Mouse (Mus musculus): ENCODE results near the gene Cdv3. TPM values are rescaled to one million over a fixed set of nuclear protein-coding genes. Genes with fewer than 3 reads are reported as not detected.

Gene Cdv3
- 82.9 and 114 TPM in 2 replicates for polyA plus RNA-seq (2014; fragmentation: Nextera tagmentation; extraction: Ambion mirVana)

DNA sequence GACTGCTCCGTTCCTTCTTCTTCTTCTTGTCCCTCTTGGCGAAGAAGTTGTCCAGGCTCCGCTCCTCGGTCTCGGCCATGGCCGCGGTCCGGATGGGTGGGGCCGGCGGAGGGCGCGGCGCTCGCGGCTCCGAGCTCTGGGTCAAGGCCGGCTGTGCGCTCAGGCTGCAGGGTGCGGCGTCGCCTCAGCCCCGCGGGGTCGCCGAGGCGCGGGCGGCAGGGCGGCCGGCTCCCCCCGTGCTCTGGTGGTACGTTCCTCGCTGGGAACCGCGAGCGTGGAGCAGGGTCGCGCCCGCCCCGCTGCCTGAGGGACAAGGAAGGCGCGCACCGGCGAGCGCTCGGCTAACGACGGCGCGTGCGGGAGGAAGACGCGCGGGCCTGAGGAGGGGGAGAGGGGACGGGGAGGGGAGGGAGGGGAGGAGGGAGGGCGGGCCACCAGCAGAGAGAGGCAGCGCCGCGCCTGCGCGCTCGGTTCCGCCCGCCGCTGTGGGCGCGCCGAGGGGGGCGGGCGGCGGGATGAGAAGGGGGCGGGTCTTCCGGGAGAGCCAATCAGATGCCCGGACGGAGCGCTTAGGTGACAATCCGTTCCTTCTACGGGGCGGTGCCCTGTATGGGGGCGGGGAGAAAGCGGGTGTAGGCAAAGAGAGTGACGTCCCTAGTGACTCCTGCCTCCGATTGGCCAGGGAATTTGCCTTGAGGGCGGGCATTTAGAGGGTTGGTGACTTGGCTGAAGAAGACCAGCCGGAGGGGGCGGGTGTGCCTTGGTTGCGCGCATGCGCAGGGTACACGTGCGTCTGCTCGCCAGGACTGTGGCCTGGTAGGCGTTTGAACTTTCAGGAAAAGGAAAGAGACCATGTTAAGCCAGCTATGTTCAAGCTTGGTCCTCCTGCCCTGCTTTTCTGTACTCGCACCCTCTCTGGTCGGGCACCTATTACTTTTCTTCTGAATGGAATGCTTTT, at the start of gene Cdv3:
Gene Cdv3 (minus strand): TSS at position 551 of the 958 bp plus-strand sequence.
- H3K27ac ChIP-seq (ENCODE audit: low read depth, low read length) = peak within 1 kb of the TSS; percentile 97
- peak; percentile 98 for ATAC-seq (ENCODE audit: low FRiP score, low TSS enrichment)
- WGBS = under 1% methylated on average over 71 of the region's 95 CpGs

DNA sequence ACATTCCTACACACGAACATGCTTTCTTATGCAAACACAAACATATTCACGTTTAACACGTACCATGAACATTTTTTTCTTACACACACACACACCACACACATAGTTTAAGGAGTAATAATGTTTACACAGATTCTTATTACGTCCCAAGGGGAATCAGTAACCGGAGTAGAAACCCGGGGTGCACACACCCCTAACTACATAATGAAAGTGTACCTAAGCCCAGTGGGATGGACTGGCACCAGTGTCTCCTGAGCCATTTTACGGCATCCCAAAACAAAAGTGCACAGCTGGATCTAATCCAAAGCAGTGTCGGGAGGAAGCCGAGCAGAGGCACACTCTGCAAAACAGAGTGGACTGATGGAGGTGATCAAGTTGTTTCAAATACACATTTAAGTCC, 47.8 kb upstream of the Cdv3 start:
- 31% methylated on average over 9 of the region's 9 CpGs for WGBS
- H3K27me3 ChIP-seq (ENCODE audit: control insufficient read depth, insufficient read depth, low read length) = no peaks in the 10 kb centered on the region
- H3K4me3 ChIP-seq (ENCODE audit: low read length) = no peak overlapping the region
- no peaks in the 10 kb centered on the region for H3K9me3 ChIP-seq (ENCODE audit: control insufficient read depth, low read length)
- H3K36me3 ChIP-seq (ENCODE audit: control insufficient read depth, insufficient read depth, low read length) = no peaks in the 10 kb centered on the region
- no peak for ATAC-seq (ENCODE audit: low FRiP score, low TSS enrichment)
- H3K4me2 ChIP-seq (replicated peaks; ENCODE audit: low read depth, low read length) = no peak overlapping the region
- H3K27ac ChIP-seq (ENCODE audit: low read depth, low read length) = no peak overlapping the region
- H3K4me1 ChIP-seq (ENCODE audit: control insufficient read depth, insufficient read depth, low read length) = no peaks in the 10 kb centered on the region
- H3K9ac ChIP-seq (ENCODE audit: low read depth, low read length) = no peak overlapping the region

More for the DNA sequence above, at the start of gene Cdv3:
- Histone ChIP-seq H3K9ac (ENCODE audit: low read depth, low read length) (peak within 1 kb of the TSS; percentile 97), H3K4me1 (ENCODE audit: control insufficient read depth, insufficient read depth, low read length) (peaks cover 13% of the 10 kb centered on the region; the same call in 1 of the 2 replicates), H3K4me2 (replicated peaks; ENCODE audit: low read depth, low read length) (peak within 1 kb of the TSS; percentile 60), H3K4me3 (ENCODE audit: low read length) (peak within 1 kb of the TSS; percentile 84), H3K9me3 (ENCODE audit: control insufficient read depth, low read length) (no peaks in the 10 kb centered on the region), H3K36me3 (ENCODE audit: control insufficient read depth, insufficient read depth, low read length) (peaks cover 25% of the 10 kb centered on the region; the same call in 1 of the 2 replicates), H3K27me3 (ENCODE audit: control insufficient read depth, insufficient read depth, low read length) (no peaks in the 10 kb centered on the region)

DNA sequence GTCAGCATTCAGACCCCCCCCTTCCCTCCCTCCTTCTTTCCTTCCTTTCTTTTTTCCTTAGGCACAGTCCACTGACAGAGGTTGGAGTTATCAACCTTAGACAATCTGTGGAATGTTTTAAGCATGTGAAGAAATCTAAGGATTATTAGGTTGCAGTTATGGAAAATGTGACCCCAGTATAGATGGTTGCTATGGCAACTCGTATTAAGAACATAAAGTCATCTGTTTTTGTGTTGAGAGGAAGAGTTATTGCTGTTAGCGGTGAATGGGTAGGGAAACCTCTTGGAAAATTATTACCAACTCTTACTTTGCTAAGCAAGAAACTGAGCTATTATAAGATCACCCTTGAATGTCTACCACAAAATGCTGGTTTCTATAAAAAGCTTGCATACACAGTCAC, 43.5 kb upstream of the Cdv3 start:
- 75% methylated on average over 2 of the region's 2 CpGs for WGBS
- Histone ChIP-seq H3K27me3 (ENCODE audit: control insufficient read depth, insufficient read depth, low read length) (no peaks in the 10 kb centered on the region), H3K4me2 (replicated peaks; ENCODE audit: low read depth, low read length) (no peak overlapping the region), H3K27ac (ENCODE audit: low read depth, low read length) (no peak overlapping the region), H3K9me3 (ENCODE audit: control insufficient read depth, low read length) (no peaks in the 10 kb centered on the region), H3K4me1 (ENCODE audit: control insufficient read depth, insufficient read depth, low read length) (no peaks in the 10 kb centered on the region), H3K9ac (ENCODE audit: low read depth, low read length) (no peak overlapping the region), H3K36me3 (ENCODE audit: control insufficient read depth, insufficient read depth, low read length) (no peaks in the 10 kb centered on the region), H3K4me3 (ENCODE audit: low read length) (no peak overlapping the region)
- ATAC-seq (ENCODE audit: low FRiP score, low TSS enrichment) = no peak

DNA sequence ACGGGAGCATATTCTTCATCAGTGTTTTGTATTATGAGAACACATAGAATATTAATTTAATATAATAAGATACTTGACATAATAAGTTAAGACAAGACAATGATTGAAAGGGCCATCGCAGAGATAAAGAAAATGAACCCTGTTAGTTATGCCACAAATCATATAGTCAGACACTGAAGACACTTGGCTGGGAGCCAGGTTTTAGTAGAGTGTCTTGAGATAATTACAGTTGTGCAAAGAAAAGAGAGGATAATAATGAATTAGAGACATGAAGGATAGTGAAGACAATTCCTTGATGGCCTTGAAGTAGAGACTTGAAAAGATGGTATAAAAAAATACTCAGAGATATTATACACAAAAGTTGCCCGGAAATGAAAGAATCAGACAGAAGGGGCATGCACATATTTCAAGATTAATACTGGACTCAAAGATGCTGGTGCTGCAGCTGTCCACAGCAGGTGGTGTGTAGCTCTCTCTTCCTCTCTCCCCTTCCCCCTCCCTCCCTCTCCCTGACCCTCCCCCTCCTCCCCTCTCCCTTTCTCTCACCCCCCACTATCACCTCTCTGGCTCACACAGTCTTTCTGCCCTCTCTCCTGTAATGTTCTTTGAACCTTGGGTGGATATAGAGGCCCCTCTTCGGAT, 42.6 kb upstream of the Cdv3 start:
- WGBS = 63% methylated on average over 4 of the region's 4 CpGs
- no peak overlapping the region for H3K4me2 ChIP-seq (replicated peaks; ENCODE audit: low read depth, low read length)
- no peaks in the 10 kb centered on the region for H3K9me3 ChIP-seq (ENCODE audit: control insufficient read depth, low read length)
- H3K4me3 ChIP-seq (ENCODE audit: low read length) = no peak overlapping the region
- no peak overlapping the region for H3K9ac ChIP-seq (ENCODE audit: low read depth, low read length)
- no peak for ATAC-seq (ENCODE audit: low FRiP score, low TSS enrichment)
- H3K36me3 ChIP-seq (ENCODE audit: control insufficient read depth, insufficient read depth, low read length) = no peaks in the 10 kb centered on the region
- no peaks in the 10 kb centered on the region for H3K4me1 ChIP-seq (ENCODE audit: control insufficient read depth, insufficient read depth, low read length)
- no peaks in the 10 kb centered on the region for H3K27me3 ChIP-seq (ENCODE audit: control insufficient read depth, insufficient read depth, low read length)
- no peak overlapping the region for H3K27ac ChIP-seq (ENCODE audit: low read depth, low read length)

DNA sequence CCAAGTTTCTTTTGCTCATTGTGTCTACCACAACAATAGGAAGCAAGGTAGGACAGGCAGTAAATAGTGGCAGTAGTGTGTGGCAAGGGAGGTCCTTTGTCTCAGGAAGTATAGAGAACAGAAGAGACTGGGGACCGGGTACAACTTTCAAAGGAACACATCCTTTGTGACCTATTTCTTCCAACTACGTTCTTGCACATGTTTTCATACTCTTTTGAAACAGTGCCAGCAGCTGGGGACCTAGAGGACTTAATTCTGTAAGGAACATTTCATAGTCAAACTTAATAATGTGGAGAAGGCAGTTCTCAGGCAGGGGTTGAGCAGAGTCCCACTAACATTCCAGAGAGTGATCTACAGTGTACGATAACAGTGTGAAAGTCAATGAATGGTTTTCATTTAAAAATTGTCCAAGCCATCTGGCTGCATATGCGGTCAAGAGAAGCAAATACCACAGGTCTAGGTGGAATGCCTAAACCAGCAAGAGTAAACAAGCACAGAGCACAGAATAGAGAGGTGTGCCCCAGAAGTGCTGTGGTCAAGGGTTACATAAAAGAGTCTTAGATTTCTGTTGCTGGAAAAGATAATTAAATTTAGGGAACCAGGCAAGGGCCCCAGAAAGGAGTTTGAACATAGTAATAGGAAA, 37.8 kb upstream of the Cdv3 start:
- Histone ChIP-seq H3K9ac (ENCODE audit: low read depth, low read length) (no peak overlapping the region), H3K4me1 (ENCODE audit: control insufficient read depth, insufficient read depth, low read length) (no peaks in the 10 kb centered on the region), H3K27ac (ENCODE audit: low read depth, low read length) (no peak overlapping the region), H3K27me3 (ENCODE audit: control insufficient read depth, insufficient read depth, low read length) (no peaks in the 10 kb centered on the region), H3K4me3 (ENCODE audit: low read length) (no peak overlapping the region), H3K9me3 (ENCODE audit: control insufficient read depth, low read length) (peaks cover 7% of the 10 kb centered on the region; the same call in 1 of the 2 replicates), H3K4me2 (replicated peaks; ENCODE audit: low read depth, low read length) (no peak overlapping the region), H3K36me3 (ENCODE audit: control insufficient read depth, insufficient read depth, low read length) (no peaks in the 10 kb centered on the region)
- ATAC-seq (ENCODE audit: low FRiP score, low TSS enrichment) = no peak
- WGBS = 76% methylated on average over 4 of the region's 4 CpGs

DNA sequence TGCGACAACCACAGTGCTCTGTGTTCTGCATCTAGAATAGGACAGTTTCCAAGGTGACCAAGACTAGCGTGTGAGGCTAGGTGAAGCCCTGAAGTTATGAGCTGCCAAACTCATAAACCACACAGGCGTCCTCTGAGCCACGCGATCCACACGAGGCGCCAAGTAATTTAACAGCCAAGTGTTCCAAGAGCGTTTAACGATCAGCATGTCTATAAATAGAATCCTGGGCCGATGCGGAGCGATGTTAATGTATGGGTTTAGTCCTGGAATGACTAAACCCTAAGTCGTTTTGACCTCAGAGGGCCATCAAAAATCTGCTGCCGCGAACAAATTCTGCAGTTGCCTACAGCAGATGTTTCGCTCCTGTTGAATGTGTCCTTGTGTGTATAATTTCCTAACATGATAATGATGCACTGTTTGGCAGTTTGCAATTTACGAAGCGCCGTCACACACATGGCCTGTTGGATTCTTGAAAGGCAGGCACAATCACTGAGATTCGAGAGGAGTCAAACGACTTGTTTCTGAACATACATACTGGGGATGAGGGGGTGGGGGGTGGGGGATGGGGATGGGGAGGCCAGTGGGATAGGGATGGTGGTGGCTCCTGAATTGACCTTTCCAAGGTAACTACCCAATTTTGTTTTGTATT, 33.0 kb upstream of the Cdv3 start:
- Histone ChIP-seq H3K9ac (ENCODE audit: low read depth, low read length) (no peak overlapping the region), H3K36me3 (ENCODE audit: control insufficient read depth, insufficient read depth, low read length) (no peaks in the 10 kb centered on the region), H3K27ac (ENCODE audit: low read depth, low read length) (no peak overlapping the region), H3K27me3 (ENCODE audit: control insufficient read depth, insufficient read depth, low read length) (no peaks in the 10 kb centered on the region), H3K9me3 (ENCODE audit: control insufficient read depth, low read length) (peaks cover 7% of the 10 kb centered on the region; the same call in 1 of the 2 replicates), H3K4me3 (ENCODE audit: low read length) (no peak overlapping the region), H3K4me1 (ENCODE audit: control insufficient read depth, insufficient read depth, low read length) (no peaks in the 10 kb centered on the region), H3K4me2 (replicated peaks; ENCODE audit: low read depth, low read length) (no peak overlapping the region)
- ATAC-seq (ENCODE audit: low FRiP score, low TSS enrichment) = peak; percentile 72
- 41% methylated on average over 21 of the region's 21 CpGs for WGBS

DNA sequence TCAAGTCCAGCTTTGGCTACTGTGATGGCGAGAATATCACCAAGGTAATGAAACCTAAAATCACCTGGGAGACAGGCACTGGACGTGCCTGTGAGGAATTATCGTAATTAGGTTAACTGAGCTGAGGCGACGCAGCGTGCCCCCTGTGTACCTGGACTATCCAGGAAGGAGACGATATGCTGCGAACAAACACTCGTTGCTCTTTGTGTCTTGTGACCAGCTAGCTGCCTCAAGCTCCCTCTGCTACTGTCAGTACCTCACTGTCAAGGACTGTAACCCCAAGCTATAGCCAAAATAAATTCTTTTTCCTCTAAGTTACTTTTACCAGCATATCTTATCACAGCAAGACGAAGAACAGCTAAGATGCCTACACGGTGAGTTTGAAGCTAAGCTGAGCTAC, 27.6 kb upstream of the Cdv3 start:
- Histone ChIP-seq H3K27me3 (ENCODE audit: control insufficient read depth, insufficient read depth, low read length) (no peaks in the 10 kb centered on the region), H3K9ac (ENCODE audit: low read depth, low read length) (no peak overlapping the region), H3K9me3 (ENCODE audit: control insufficient read depth, low read length) (no peaks in the 10 kb centered on the region), H3K4me1 (ENCODE audit: control insufficient read depth, insufficient read depth, low read length) (no peaks in the 10 kb centered on the region), H3K27ac (ENCODE audit: low read depth, low read length) (no peak overlapping the region), H3K36me3 (ENCODE audit: control insufficient read depth, insufficient read depth, low read length) (no peaks in the 10 kb centered on the region), H3K4me3 (ENCODE audit: low read length) (no peak overlapping the region), H3K4me2 (replicated peaks; ENCODE audit: low read depth, low read length) (no peak overlapping the region)
- no peak for ATAC-seq (ENCODE audit: low FRiP score, low TSS enrichment)
- 85% methylated on average over 11 of the region's 11 CpGs for WGBS

DNA sequence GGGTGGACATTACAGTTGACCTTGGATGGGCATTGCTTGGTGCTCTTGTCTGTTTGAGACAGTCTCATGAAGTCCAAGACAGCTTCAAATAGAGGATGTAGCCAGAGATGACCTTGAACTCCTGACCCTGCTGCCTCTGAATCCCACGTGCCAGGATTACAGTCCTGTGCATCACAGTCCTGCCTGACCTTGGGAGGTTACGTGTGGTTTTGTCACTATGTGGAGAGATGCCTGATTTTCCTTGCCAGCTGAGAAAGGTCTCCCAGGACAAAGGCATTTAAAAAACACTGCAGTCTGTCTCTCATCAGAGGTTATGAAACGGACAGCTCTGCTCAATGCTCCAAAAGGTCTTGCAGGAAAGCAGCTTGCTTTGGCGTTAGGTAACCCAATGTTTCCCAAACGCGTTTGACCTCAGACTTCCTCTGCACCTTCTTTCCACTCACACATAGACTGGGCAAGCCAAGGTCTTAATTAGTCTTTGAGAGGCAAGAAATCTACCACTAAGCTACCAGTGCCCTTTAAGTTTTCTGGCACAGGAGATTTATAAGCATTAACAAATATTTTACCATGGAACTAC, 26.2 kb upstream of the Cdv3 start:
- Histone ChIP-seq H3K4me3 (ENCODE audit: low read length) (no peak overlapping the region), H3K27ac (ENCODE audit: low read depth, low read length) (no peak overlapping the region), H3K27me3 (ENCODE audit: control insufficient read depth, insufficient read depth, low read length) (no peaks in the 10 kb centered on the region), H3K9me3 (ENCODE audit: control insufficient read depth, low read length) (no peaks in the 10 kb centered on the region), H3K4me2 (replicated peaks; ENCODE audit: low read depth, low read length) (no peak overlapping the region), H3K4me1 (ENCODE audit: control insufficient read depth, insufficient read depth, low read length) (0 out of 2 replicates have a peak, but pooled peaks cover 1% of the 10 kb centered on the region), H3K9ac (ENCODE audit: low read depth, low read length) (no peak overlapping the region), H3K36me3 (ENCODE audit: control insufficient read depth, insufficient read depth, low read length) (no peaks in the 10 kb centered on the region)
- ATAC-seq (ENCODE audit: low FRiP score, low TSS enrichment) = no peak
- WGBS = 76% methylated on average over 6 of the region's 6 CpGs

Measured in kidney, embryonic 14.5 days (tissue).